21 mouse cellular contexts compared by ENCODE assay signal in the genomic region with DNA sequence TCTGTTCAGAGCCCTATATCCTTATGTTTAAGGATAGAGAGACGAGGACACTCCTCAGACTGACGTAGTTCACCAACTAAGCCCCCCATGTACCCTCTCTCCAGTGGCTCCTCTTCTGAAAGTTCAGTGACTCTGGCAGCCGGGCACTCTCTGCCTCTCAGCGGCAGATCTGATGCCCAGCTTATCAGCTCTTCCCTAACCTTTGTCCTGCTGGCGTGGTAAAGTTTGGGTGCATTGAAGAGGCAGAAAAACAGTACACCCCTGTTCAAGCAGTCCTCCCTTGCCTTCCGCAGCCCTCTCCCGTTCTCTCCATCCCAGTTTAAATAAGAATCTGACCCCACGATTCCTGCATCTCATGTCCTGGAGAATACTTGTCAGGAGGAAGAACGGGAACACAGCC. TPM values are rescaled to one million over a fixed set of nuclear protein-coding genes. Genes with fewer than 3 reads are reported as not detected.
DNase-seq lines count a peak whose midpoint lies in the region; ATAC-seq and TF ChIP-seq lines count a peak whose summit lies in the region.
"Had no signal": no experiment of that assay in that cellular context is flagged by ENCODE, and none has a peak within 500 bp of the region (broad histone marks: within the 10 kb centered on the region; RNA-seq: fewer than 3 reads in every experiment).

No protein-coding gene starts in this region.

- peak overlapping the region; percentile 15; the same call in 1 of the 2 replicates for H3K9ac ChIP-seq in heart, embryonic 13.5 days
- no peak overlapping the region for H3K9ac ChIP-seq in intestine, embryonic 16.5 days (ENCODE audit: low read depth, low read length)
- H3K9ac ChIP-seq in intestine, embryonic 15.5 days: no peak overlapping the region
- H3K9ac ChIP-seq in liver, postnatal 0 days (replicated peaks): no peak overlapping the region; the same call in 1 of the 2 replicates
- H3K9ac ChIP-seq: forebrain, embryonic 12.5 days; forebrain, postnatal 0 days; limb, embryonic 15.5 days; lung, embryonic 14.5 days had no signal

- DNase-seq in adrenal gland, postnatal 10 days: peak; percentile 21
- no peak for DNase-seq in adrenal gland, postnatal 14 days
- DNase-seq in heart, postnatal 36 days: no peak
- DNase-seq in liver, postnatal 0 days: no peak
- DNase-seq: cerebellum, adult 2 months; cerebellum, postnatal 14 days; forebrain, postnatal 0 days; kidney, adult 9 months; kidney, postnatal 10 days; lung, embryonic 14.5 days; lung, postnatal 14 days; midbrain, embryonic 14.5 days had no signal

- H3K27me3 ChIP-seq in heart, embryonic 13.5 days (replicated peaks): no peaks in the 10 kb centered on the region
- H3K27me3 ChIP-seq in intestine, embryonic 16.5 days (replicated peaks; ENCODE audit: control insufficient read depth, insufficient read depth, low read length): no peaks in the 10 kb centered on the region
- no peaks in the 10 kb centered on the region for H3K27me3 ChIP-seq in intestine, embryonic 15.5 days (replicated peaks)
- no peaks in the 10 kb centered on the region for H3K27me3 ChIP-seq in liver, postnatal 0 days (ENCODE audit: insufficient read depth, low read length)
- H3K27me3 ChIP-seq: limb, embryonic 15.5 days had no signal

- no peaks in the 10 kb centered on the region for H3K36me3 ChIP-seq in heart, embryonic 13.5 days
- no peaks in the 10 kb centered on the region for H3K36me3 ChIP-seq in intestine, embryonic 16.5 days (ENCODE audit: control insufficient read depth, insufficient read depth, low read length)
- no peaks in the 10 kb centered on the region for H3K36me3 ChIP-seq in intestine, embryonic 15.5 days
- no peaks in the 10 kb centered on the region for H3K36me3 ChIP-seq in liver, postnatal 0 days (replicated peaks; ENCODE audit: insufficient read depth, low read length)
- H3K36me3 ChIP-seq: forebrain, embryonic 12.5 days; G1E; limb, embryonic 10.5 days; limb, embryonic 15.5 days had no signal

- intact Hi-C loops in heart, postnatal 36 days (cut with DNase I): no loop called here

- 43% methylated on average over 9 of the region's 9 CpGs for WGBS in heart, embryonic 13.5 days
- WGBS in intestine, embryonic 16.5 days: 65% methylated on average over 9 of the region's 9 CpGs
- 73% methylated on average over 9 of the region's 9 CpGs for WGBS in intestine, embryonic 15.5 days
- 61% methylated on average over 9 of the region's 9 CpGs for WGBS in liver, postnatal 0 days (ENCODE audit: insufficient replicate concordance)

- peak overlapping the region; percentile 50 for H3K4me2 ChIP-seq in heart, embryonic 13.5 days
- no peak overlapping the region for H3K4me2 ChIP-seq in intestine, embryonic 16.5 days (ENCODE audit: low read depth, low read length)
- no peak overlapping the region for H3K4me2 ChIP-seq in intestine, embryonic 15.5 days (replicated peaks)
- H3K4me2 ChIP-seq in liver, postnatal 0 days (ENCODE audit: low read depth, low read length): peak overlapping the region; percentile 33
- H3K4me2 ChIP-seq: forebrain, embryonic 12.5 days; limb, embryonic 15.5 days; lung, embryonic 14.5 days had no signal

- H3K4me1 ChIP-seq in heart, embryonic 13.5 days: peaks cover 37% of the 10 kb centered on the region
- peaks cover 15% of the 10 kb centered on the region for H3K4me1 ChIP-seq in intestine, embryonic 16.5 days (ENCODE audit: control insufficient read depth, insufficient read depth, low read length)
- peaks cover 13% of the 10 kb centered on the region for H3K4me1 ChIP-seq in intestine, embryonic 15.5 days (replicated peaks)
- H3K4me1 ChIP-seq in liver, postnatal 0 days (ENCODE audit: insufficient read depth): peaks cover 21% of the 10 kb centered on the region
- H3K4me1 ChIP-seq: limb, embryonic 15.5 days had no signal

- no peak for ATAC-seq in heart, embryonic 13.5 days (ENCODE audit: extremely low read depth, insufficient number of reproducible peaks, low FRiP score, low TSS enrichment)
- ATAC-seq in intestine, embryonic 16.5 days: 0 out of 2 replicates have a peak, but pooled peaks have one; percentile 22
- no peak for ATAC-seq in intestine, embryonic 15.5 days
- peak; percentile 53; the same call in 1 of the 2 replicates for ATAC-seq in liver, postnatal 0 days
- ATAC-seq: forebrain, postnatal 0 days; hindbrain, embryonic 16.5 days had no signal

- TF ChIP-seq CTCF in liver, postnatal 0 days (IDR thresholded peaks at IDR 0.05; ENCODE audit: low read depth): no peak

- no peak for TF ChIP-seq EP300 in liver, postnatal 0 days (IDR thresholded peaks at IDR 0.05; ENCODE audit: low read depth)

- H3K9me3 ChIP-seq in heart, embryonic 13.5 days: no peaks in the 10 kb centered on the region
- no peaks in the 10 kb centered on the region for H3K9me3 ChIP-seq in intestine, embryonic 16.5 days (ENCODE audit: control insufficient read depth, low read length)
- H3K9me3 ChIP-seq in intestine, embryonic 15.5 days: no peaks in the 10 kb centered on the region
- H3K9me3 ChIP-seq in liver, postnatal 0 days (ENCODE audit: low read length): no peaks in the 10 kb centered on the region
- H3K9me3 ChIP-seq: forebrain, embryonic 12.5 days; G1E; limb, embryonic 10.5 days; limb, embryonic 15.5 days had no signal

- peak overlapping the region; percentile 24; the same call in 1 of the 2 replicates for H3K27ac ChIP-seq in heart, embryonic 13.5 days (replicated peaks)
- no peak overlapping the region for H3K27ac ChIP-seq in intestine, embryonic 16.5 days (ENCODE audit: low read length)
- H3K27ac ChIP-seq in intestine, embryonic 15.5 days: no peak overlapping the region
- H3K27ac ChIP-seq in liver, postnatal 0 days (ENCODE audit: low read depth): no peak overlapping the region
- H3K27ac ChIP-seq: forebrain, embryonic 12.5 days; limb, embryonic 10.5 days; limb, embryonic 15.5 days had no signal

- H3K4me3 ChIP-seq in heart, embryonic 13.5 days: 0 out of 2 replicates have a peak overlapping the region, but pooled peaks have one; percentile 6
- no peak overlapping the region for H3K4me3 ChIP-seq in intestine, embryonic 16.5 days (ENCODE audit: low read length)
- H3K4me3 ChIP-seq in intestine, embryonic 15.5 days (replicated peaks): no peak overlapping the region
- no peak overlapping the region for H3K4me3 ChIP-seq in liver, postnatal 0 days (ENCODE audit: low read depth, low read length)
- H3K4me3 ChIP-seq: erythroblast, embryonic 14.5 days; forebrain, embryonic 12.5 days; limb, embryonic 10.5 days; limb, embryonic 15.5 days had no signal

RNA-seq across cellular contexts. Expression of a gene that starts 21.2 kb away (rescaled TPM):
- 10 to 100 TPM; 57.4 to 74.8 TPM for total RNA-seq in adrenal gland, postnatal 10 days (2021)
- 61.9 and 67.6 TPM in 2 replicates for total RNA-seq in adrenal gland, postnatal 14 days (2021)
- 9.4 and 11.0 TPM in 2 replicates for polyA plus RNA-seq in heart, embryonic 13.5 days (2015; fragmentation: Nextera tagmentation; extraction: Ambion mirVana)
- 10 to 100 TPM; 41.7 to 51.5 TPM for total RNA-seq in heart, postnatal 36 days (2021)
- 13.7 and 14.8 TPM in 2 replicates for polyA plus RNA-seq in intestine, embryonic 16.5 days (2015; fragmentation: Nextera tagmentation; extraction: Ambion mirVana)
- polyA plus RNA-seq in intestine, embryonic 15.5 days (2015; fragmentation: Nextera tagmentation; extraction: Ambion mirVana): 16.1 and 16.5 TPM in 2 replicates
- 3.8 and 4.4 TPM in 2 replicates for polyA plus RNA-seq in liver, postnatal 0 days (2015; fragmentation: Nextera tagmentation; extraction: Ambion mirVana)

Comparison
In these comparisons a context has a peak if more than half of its experiments do, and no peak if none do; other contexts are left out.
1. ATAC-seq: peak in intestine, embryonic 16.5 days (single experiment) and liver, postnatal 0 days (single experiment); none in heart, embryonic 13.5 days (single experiment) and intestine, embryonic 15.5 days (single experiment).
2. H3K4me2 ChIP-seq: peak in heart, embryonic 13.5 days (single experiment) and liver, postnatal 0 days (single experiment); none in intestine, embryonic 16.5 days (single experiment) and intestine, embryonic 15.5 days (single experiment).